Mouse (Mus musculus) right cerebral cortex, postnatal 4 days (tissue): Measurements from ENCODE around the gene Aph1a.
"Not testable (repeated sequence)": the region's sequence is repeated elsewhere in the genome, so short reads cannot be mapped to it uniquely, and the experiment has no call there.

Experiments
- DNase-seq: peaks from one replicate; pipeline ENCODE4 v3.0.0-alpha.2; 2022

Aph1a gene

GRCm38 (mm10) chr3:95923429-95923828 is 29.7 kb downstream of the Aph1a start:
- DNase-seq: not testable (repeated sequence)

GRCm38 (mm10) chr3:95924185-95924584 is 30.4 kb downstream of the Aph1a start:
- DNase-seq: no peak

GRCm38 (mm10) chr3:95925087-95925486 is 31.3 kb downstream of the Aph1a start:
- no peak for DNase-seq

GRCm38 (mm10) chr3:95928261-95928657 is 34.5 kb downstream of the Aph1a start:
- no peak for DNase-seq

GRCm38 (mm10) chr3:95928658-95929503 is 35.1 kb downstream of the Aph1a start, which contains the start of gene Anp32e:
Gene Anp32e (plus strand): TSS chr3:95929246.
- peak; percentile 91 for DNase-seq

- peak; percentile 31 for DNase-seq
Observed at GRCm38 (mm10) chr3:95929581-95930470, 36.1 kb downstream of the Aph1a start.

GRCm38 (mm10) chr3:95930471-95930789 is 36.7 kb downstream of the Aph1a start:
- DNase-seq: no peak

GRCm38 (mm10) chr3:95931471-95931870 is 37.7 kb downstream of the Aph1a start:
- no peak for DNase-seq

- no peak for DNase-seq
Observed at GRCm38 (mm10) chr3:95932157-95932556, 38.4 kb downstream of the Aph1a start.

GRCm38 (mm10) chr3:95932566-95932965 is 38.8 kb downstream of the Aph1a start:
- no peak for DNase-seq

GRCm38 (mm10) chr3:95933111-95933750 is 39.5 kb downstream of the Aph1a start:
- DNase-seq: no peak

GRCm38 (mm10) chr3:95934448-95934847 is 40.7 kb downstream of the Aph1a start:
- DNase-seq: no peak

GRCm38 (mm10) chr3:95938217-95938616 is 44.4 kb downstream of the Aph1a start:
- no peak for DNase-seq

GRCm38 (mm10) chr3:95938835-95939234 is 45.1 kb downstream of the Aph1a start:
- DNase-seq: peak; percentile 11

GRCm38 (mm10) chr3:95942749-95943148 is 49.0 kb downstream of the Aph1a start:
- no peak for DNase-seq

- DNase-seq: no peak
Observed at GRCm38 (mm10) chr3:95943226-95943625, 49.5 kb downstream of the Aph1a start.

GRCm38 (mm10) chr3:95944742-95945141 is 51.0 kb downstream of the Aph1a start:
- DNase-seq: no peak

GRCm38 (mm10) chr3:95945731-95946240 is 52.0 kb downstream of the Aph1a start:
- no peak for DNase-seq
